Mouse (Mus musculus) liver, postnatal 0 days (tissue): ENCODE data around the gene Gm21976.

Experiments
- CTCF ChIP-seq: sonication (generic); IDR thresholded peaks from 2 replicates; pipeline ENCODE4 v1.5.1; 2016; ENCODE audit warnings: antibody characterized with exemption, low read depth
- EP300 ChIP-seq: IDR thresholded peaks from 2 replicates; pipeline ENCODE4 v1.6.1; 2016; ENCODE audit warnings: antibody characterized with exemption, low read depth, mild to moderate bottlenecking

GRCm38 (mm10) chr13:98263458-98263987 is 16.2 kb upstream of the Gm21976 start:
- TF ChIP-seq CTCF (no peak), EP300 (no peak)
